Mouse (Mus musculus) heart, embryonic 15.5 days (tissue): Measurements from ENCODE around the gene Pde8b. TPM values are rescaled to one million over a fixed set of nuclear protein-coding genes. Genes with fewer than 3 reads are reported as not detected.
"Not testable (repeated sequence)": the region's sequence is repeated elsewhere in the genome, so short reads cannot be mapped to it uniquely, and the experiment has no call there.

Experiments
- ATAC-seq: fragments of 200-750 bp; cut with Nextera tagmentation; replicated peaks from 2 replicates; pipeline ENCODE4 v1.8.0; 2017; ENCODE audit warnings: low read depth, moderate TSS enrichment; ENCODE audit not compliant: insufficient number of reproducible peaks, insufficient read depth, low FRiP score
- H3K27ac ChIP-seq: fragments of 300-500 bp; sonication (generic); 2 replicates; pipeline ENCODE4 v1.5.1; 2015; ENCODE audit warnings: mild to moderate bottlenecking, inconsistent platforms
- H3K27me3 ChIP-seq: fragments of 300-500 bp; sonication (generic); 2 replicates; pipeline ENCODE4 v1.6.1; 2015; ENCODE audit warnings: inconsistent platforms
- H3K36me3 ChIP-seq: fragments of 300-500 bp; sonication (generic); 2 replicates; pipeline ENCODE4 v1.6.1; 2015; ENCODE audit warnings: mild to moderate bottlenecking, inconsistent platforms
- H3K4me1 ChIP-seq: fragments of 300-500 bp; sonication (generic); replicated peaks from 2 replicates; pipeline ENCODE4 v1.6.1; 2015; ENCODE audit warnings: inconsistent platforms
- H3K4me2 ChIP-seq: fragments of 300-500 bp; sonication (generic); 2 replicates; pipeline ENCODE4 v1.6.1; 2015; ENCODE audit warnings: inconsistent platforms, mild to moderate bottlenecking, moderate library complexity
- H3K4me3 ChIP-seq: fragments of 300-500 bp; sonication (generic); 2 replicates; pipeline ENCODE4 v1.5.1; 2015; ENCODE audit warnings: mild to moderate bottlenecking, inconsistent platforms
- H3K9ac ChIP-seq: fragments of 300-500 bp; sonication (generic); 2 replicates; pipeline ENCODE4 v1.6.1; 2015; ENCODE audit warnings: mild to moderate bottlenecking, inconsistent platforms
- H3K9me3 ChIP-seq: fragments of 300-500 bp; sonication (generic); replicated peaks from 2 replicates; pipeline ENCODE4 v1.6.1; 2016; ENCODE audit warnings: inconsistent platforms
- WGBS: fragments of 180-500 bp; shearing (Covaris S2); methylation state at CpG from one replicate; pipeline ENCODE4 v1.1.7; 2015; ENCODE audit warnings: mixed read lengths; 5-methylcytosine and 5-hydroxymethylcytosine counted together
- polyA plus RNA-seq: library from polyadenylated mRNA; unstranded; fragments of >200 nt; fragmentation: Nextera tagmentation; extraction: Ambion mirVana; gene quantifications from 2 replicates; pipeline ENCODE4 v1.2.1, GENCODE M21; 2015

The Pde8b gene
- polyA plus RNA-seq, 1 experiment from 2014 or later, result 0.68 TPM

- H3K9me3 ChIP-seq, result no peaks in the 10 kb centered on the region
- H3K4me3 ChIP-seq, result no peak overlapping the region
- H3K9ac ChIP-seq, result no peak overlapping the region
- ATAC-seq, result no peak
- H3K27me3 ChIP-seq, result no peaks in the 10 kb centered on the region
- H3K4me2 ChIP-seq, result no peak overlapping the region
- WGBS, result 67% methylated on average over 5 of the region's 5 CpGs
- no peaks in the 10 kb centered on the region for H3K4me1 ChIP-seq
- no peak overlapping the region for H3K27ac ChIP-seq
- no peaks in the 10 kb centered on the region for H3K36me3 ChIP-seq
Observed at GRCm38 (mm10) chr13:95212320-95212719, 37.8 kb downstream of the Pde8b start.

DNA sequence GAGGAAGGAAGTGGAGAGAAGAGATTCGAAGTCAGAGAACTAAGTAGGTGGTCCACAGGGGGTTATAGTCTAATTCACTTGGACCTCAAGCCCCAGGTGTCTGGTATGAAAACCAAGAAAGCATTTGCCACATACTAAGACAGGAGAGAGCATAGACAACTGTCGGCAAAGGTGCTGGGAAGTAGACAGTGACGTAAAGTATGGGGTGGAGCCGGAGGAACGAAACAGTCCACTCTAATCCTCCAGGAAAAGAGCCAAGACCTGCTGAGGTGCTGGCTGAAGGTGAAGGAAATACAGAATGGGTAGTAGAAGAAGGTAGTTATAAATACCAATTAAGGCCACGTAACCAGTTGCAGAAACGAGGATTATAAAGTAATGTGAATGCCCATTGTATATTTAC, 42.8 kb downstream of the Pde8b start:
- H3K27me3 ChIP-seq, H3K4me2 ChIP-seq, H3K4me1 ChIP-seq, ATAC-seq, H3K36me3 ChIP-seq, H3K9me3 ChIP-seq, H3K27ac ChIP-seq, H3K9ac ChIP-seq, H3K4me3 ChIP-seq: not testable (repeated sequence)
- 79% methylated on average over 7 of the region's 7 CpGs for WGBS

DNA sequence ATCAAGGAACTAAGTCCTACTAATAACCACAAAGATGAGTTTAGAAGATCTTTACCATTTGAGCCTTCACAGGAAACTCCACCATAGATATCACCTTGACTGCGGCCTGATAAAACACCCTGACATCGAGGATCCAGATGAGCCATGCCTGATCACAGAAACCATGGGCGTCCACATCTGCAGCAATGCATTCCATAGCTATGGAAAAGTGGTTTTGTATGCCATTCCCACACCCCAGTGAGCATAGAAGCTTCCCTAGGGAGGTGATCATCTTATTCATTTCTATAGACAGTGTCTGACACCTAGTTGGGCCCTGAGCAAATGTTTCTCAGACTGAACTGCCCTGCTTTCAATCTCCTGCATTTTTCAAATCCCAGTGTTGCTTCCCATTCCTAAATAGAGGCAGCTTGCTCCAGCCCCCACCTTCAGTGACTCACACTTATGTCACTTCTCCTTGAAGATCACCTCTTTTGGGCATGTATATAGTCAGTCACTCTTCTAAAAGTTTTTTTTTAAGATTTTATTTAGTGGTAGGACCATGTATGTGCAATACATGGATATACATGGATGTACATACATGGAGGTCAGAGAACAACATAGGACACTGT, 47.9 kb downstream of the Pde8b start:
- Histone ChIP-seq H3K36me3 (no peaks in the 10 kb centered on the region), H3K27ac (no peak overlapping the region), H3K9me3 (no peaks in the 10 kb centered on the region), H3K4me3 (no peak overlapping the region), H3K27me3 (no peaks in the 10 kb centered on the region), H3K9ac (no peak overlapping the region), H3K4me1 (no peaks in the 10 kb centered on the region), H3K4me2 (no peak overlapping the region)
- ATAC-seq, result no peak
- WGBS, result 75% methylated on average over 3 of the region's 3 CpGs

DNA sequence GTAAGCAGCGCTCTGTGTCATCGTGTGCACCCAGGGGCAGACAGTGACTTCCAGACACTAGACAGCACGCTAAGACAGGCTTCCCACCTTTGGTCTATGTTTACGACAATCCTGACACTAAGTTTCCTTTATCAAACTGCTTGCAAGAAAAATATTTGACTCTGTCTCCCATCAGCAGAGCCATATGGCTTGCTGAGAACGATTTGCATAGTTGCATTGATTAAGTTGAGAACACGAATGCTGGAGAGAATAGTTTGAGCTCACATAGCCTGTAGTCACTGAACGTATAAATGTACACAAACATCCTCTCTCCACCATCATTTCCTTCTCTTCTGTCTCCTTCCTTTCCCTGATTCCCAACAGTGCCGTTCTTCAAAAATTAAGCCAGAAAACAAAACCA, 49.3 kb downstream of the Pde8b start:
- H3K4me3 ChIP-seq, result no peak overlapping the region
- 72% methylated on average over 8 of the region's 8 CpGs for WGBS
- no peaks in the 10 kb centered on the region for H3K4me1 ChIP-seq
- no peak for ATAC-seq
- no peak overlapping the region for H3K27ac ChIP-seq
- H3K36me3 ChIP-seq, result no peaks in the 10 kb centered on the region
- no peaks in the 10 kb centered on the region for H3K9me3 ChIP-seq
- H3K27me3 ChIP-seq, result no peaks in the 10 kb centered on the region
- H3K9ac ChIP-seq, result no peak overlapping the region
- no peak overlapping the region for H3K4me2 ChIP-seq

DNA sequence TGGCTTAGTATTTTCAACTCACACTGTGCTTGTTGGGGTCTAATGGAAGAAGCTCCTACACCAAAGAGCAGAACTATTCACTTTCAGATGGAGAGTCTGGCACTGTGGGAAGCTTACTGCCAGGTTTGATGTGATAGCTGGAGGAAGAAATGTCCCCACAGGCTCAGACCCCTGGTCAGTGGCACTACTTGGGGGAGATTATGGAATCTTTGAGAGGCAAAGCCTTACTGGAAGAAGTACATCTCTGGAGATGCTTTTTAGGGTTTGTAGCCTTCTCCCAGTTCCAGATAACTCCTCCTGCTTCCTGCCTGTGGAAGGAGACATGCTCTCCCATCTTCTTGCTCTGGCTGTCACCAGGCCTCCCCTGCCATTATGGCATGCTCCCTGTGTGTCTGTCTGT, 50.1 kb downstream of the Pde8b start:
- Histone ChIP-seq H3K27ac (no peak overlapping the region), H3K4me2 (no peak overlapping the region), H3K27me3 (no peaks in the 10 kb centered on the region), H3K9me3 (no peaks in the 10 kb centered on the region), H3K4me1 (no peaks in the 10 kb centered on the region), H3K9ac (no peak overlapping the region), H3K36me3 (no peaks in the 10 kb centered on the region), H3K4me3 (no peak overlapping the region)
- no peak for ATAC-seq

DNA sequence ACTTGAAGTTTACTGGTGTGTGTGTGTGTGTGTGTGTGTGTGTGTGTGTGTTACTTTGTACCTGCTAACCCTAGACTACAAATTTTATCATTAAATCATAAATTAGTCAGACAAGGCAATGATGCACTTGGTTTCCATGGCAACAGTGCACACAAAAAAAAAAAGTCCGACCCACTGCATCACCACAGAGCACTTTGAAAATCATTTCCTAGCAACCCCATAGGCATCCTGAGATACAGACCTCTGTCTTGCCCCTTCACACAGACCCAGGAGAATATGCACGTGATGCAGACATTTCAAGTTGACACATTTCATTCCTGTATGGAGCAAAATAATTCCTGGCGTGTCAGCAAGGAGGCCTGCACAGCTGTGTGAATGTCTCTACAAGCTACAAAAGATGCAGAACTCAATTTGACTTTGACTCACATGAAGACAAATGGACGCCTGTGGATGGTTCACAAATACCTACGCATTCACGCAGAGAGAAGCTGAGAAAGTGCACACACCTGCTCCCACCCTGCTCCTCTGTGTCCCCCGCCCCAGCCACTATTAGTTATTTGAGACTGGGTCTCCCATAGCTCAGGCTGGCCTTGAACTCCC, 53.9 kb downstream of the Pde8b start:
- Histone ChIP-seq H3K4me1 (no peaks in the 10 kb centered on the region), H3K4me2 (no peak overlapping the region), H3K9ac (no peak overlapping the region), H3K27me3 (no peaks in the 10 kb centered on the region), H3K9me3 (no peaks in the 10 kb centered on the region), H3K36me3 (no peaks in the 10 kb centered on the region), H3K4me3 (no peak overlapping the region), H3K27ac (no peak overlapping the region)
- ATAC-seq, result no peak
- WGBS, result 73% methylated on average over 7 of the region's 7 CpGs

DNA sequence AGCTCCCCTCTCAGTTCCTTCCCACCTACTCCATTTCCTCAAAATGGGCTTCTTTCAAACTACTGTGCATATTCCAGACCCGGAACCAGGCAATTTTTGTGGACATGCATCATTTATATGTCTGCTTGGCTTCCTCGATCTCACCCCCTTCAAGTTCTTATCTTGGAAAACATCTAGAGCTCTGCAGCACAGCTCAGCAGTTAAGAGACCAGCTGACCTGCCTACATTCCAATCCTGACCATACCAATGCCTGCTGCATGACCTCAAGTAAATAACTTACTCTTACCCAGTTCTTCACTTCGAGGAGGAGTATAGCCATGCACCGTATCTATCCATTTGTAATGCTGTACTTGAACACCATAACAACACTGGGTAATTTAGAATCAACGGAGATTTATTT, 58.2 kb downstream of the Pde8b start:
- Histone ChIP-seq H3K36me3 (no peaks in the 10 kb centered on the region), H3K27ac (no peak overlapping the region), H3K4me1 (no peaks in the 10 kb centered on the region), H3K9ac (no peak overlapping the region), H3K9me3 (no peaks in the 10 kb centered on the region), H3K4me2 (no peak overlapping the region), H3K27me3 (no peaks in the 10 kb centered on the region), H3K4me3 (no peak overlapping the region)
- 78% methylated on average over 5 of the region's 5 CpGs for WGBS
- ATAC-seq, result no peak

GRCm38 (mm10) chr13:95189111-95189510, 61.0 kb downstream of the Pde8b start:
- Histone ChIP-seq H3K9me3 (no peaks in the 10 kb centered on the region), H3K4me1 (no peaks in the 10 kb centered on the region), H3K4me3 (no peak overlapping the region), H3K27me3 (no peaks in the 10 kb centered on the region), H3K4me2 (no peak overlapping the region), H3K9ac (no peak overlapping the region), H3K27ac (no peak overlapping the region), H3K36me3 (no peaks in the 10 kb centered on the region)
- WGBS, result 78% methylated on average over 2 of the region's 2 CpGs
- no peak for ATAC-seq

DNA sequence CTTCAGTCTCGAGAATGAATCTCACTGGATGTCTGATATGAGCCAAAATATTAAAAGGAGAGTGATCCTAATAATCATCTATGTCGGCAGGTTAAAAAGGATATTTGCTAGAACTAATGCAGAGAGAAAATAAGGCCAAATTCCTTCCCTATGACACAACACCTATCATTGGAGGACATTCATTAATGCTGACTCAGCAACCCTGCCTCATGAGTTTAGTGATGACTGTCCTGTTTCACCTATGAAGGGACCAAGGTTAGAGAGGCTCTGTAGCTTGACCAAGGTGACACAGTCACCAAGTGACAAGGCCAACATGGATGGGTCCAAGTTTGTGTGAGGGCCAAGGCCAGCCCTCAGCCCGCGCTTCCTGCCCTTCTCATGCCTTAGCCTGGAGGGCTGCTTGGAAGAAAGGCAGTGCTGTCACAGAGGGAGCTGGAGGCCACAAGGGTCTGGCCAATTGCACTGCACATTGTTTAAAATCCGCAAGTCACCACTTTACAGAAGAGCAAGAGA, 62.9 kb downstream of the Pde8b start:
- Histone ChIP-seq H3K4me1 (no peaks in the 10 kb centered on the region), H3K36me3 (no peaks in the 10 kb centered on the region), H3K4me2 (no peak overlapping the region), H3K27ac (no peak overlapping the region), H3K9me3 (no peaks in the 10 kb centered on the region), H3K27me3 (no peaks in the 10 kb centered on the region), H3K4me3 (no peak overlapping the region), H3K9ac (no peak overlapping the region)
- no peak for ATAC-seq
- 87% methylated on average over 5 of the region's 5 CpGs for WGBS

DNA sequence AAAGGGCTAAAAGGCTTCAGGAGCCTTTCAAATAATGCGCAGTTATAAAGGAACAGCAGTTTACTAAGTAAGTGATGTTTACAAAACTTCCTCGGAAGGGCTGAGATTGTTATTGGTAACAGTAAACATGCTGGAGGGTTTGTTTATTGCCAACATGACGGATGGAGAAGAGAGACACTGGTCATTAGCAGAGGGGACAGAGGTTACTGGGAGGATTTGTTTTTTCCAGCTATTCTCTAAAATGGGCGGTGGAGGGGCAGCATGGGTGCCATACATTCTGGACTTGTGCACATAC, 63.4 kb downstream of the Pde8b start:
- H3K9ac ChIP-seq, result no peak overlapping the region
- no peak overlapping the region for H3K27ac ChIP-seq
- no peaks in the 10 kb centered on the region for H3K4me1 ChIP-seq
- no peak for ATAC-seq
- no peaks in the 10 kb centered on the region for H3K36me3 ChIP-seq
- 72% methylated on average over 4 of the region's 4 CpGs for WGBS
- no peak overlapping the region for H3K4me3 ChIP-seq
- H3K27me3 ChIP-seq, result no peaks in the 10 kb centered on the region
- no peak overlapping the region for H3K4me2 ChIP-seq
- no peaks in the 10 kb centered on the region for H3K9me3 ChIP-seq

DNA sequence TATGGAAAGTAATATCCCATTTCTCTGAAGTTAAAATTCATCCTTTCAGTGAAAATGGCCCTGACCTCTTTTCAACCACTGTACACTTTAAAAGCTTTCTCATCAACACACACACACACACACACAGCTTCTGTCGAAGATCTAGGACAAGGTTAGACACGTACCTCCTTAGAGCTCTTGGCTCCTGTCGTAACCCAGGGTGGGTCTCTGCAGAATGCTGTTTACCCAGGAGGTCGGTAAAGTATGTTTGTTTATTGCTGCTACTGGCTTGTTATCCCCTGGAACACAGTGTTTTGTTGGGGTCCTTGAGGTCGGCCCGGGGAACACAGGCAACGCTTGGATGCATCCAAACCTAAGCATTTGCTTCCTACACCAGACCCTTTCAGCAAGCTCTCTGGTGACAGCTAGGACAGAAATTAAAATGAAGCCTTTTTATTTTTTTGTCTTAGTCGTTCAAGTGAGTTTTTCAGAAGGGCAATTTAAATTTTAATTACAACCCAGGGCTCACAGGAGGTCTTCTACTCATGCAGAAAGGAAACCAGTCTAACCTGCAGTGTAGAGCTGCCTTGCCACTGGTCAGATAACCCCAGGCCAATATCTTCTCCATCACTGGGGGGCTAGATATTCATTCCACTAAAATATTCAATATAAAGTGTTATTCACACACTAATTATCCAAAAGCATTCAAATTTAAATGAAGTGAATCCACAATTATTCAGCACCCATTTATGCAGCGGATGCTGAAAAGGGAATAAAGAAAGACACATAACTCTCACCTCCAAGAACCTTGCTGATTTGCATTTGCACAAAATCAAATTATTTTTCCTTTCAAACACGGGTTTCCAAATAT, 64.0 kb downstream of the Pde8b start:
- Histone ChIP-seq H3K27ac (no peak overlapping the region), H3K4me3 (no peak overlapping the region), H3K9ac (no peak overlapping the region), H3K4me2 (no peak overlapping the region), H3K9me3 (no peaks in the 10 kb centered on the region), H3K27me3 (no peaks in the 10 kb centered on the region), H3K36me3 (no peaks in the 10 kb centered on the region), H3K4me1 (no peaks in the 10 kb centered on the region)
- 55% methylated on average over 10 of the region's 10 CpGs for WGBS
- ATAC-seq, result no peak

DNA sequence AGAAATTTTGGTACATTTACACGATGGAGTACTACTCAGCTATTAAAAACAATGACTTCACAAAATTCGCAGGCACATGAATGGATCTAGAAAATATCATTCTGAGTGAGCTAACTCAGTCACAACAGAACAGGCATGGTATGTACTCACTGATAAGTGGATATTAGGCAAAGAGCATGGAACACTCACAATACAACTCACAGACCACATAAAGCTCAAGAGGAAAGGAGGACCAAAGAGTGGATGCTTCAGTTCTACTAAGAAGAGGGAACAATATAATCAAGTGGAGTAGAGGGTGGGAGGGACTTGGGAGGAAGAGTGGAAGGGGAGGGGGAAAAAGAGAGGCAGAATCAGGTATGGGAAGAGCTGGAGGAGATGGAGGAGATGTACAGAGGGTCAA, 66.5 kb downstream of the Pde8b start:
- Histone ChIP-seq H3K36me3 (no peaks in the 10 kb centered on the region), H3K27me3 (no peaks in the 10 kb centered on the region), H3K27ac (no peak overlapping the region), H3K4me3 (no peak overlapping the region), H3K4me2 (no peak overlapping the region), H3K9ac (no peak overlapping the region), H3K4me1 (no peaks in the 10 kb centered on the region), H3K9me3 (no peaks in the 10 kb centered on the region)
- no peak for ATAC-seq
- 74% methylated on average over 2 of the region's 2 CpGs for WGBS
